In genomic region chr15:6432411-6432810, GRCm38 (mm10) we compare ENCODE assay signal across 10 mouse cellular contexts. TPM values are rescaled to one million over a fixed set of nuclear protein-coding genes. Genes with fewer than 3 reads are reported as not detected.
DNase-seq lines count a peak whose midpoint lies in the region; ATAC-seq and TF ChIP-seq lines count a peak whose summit lies in the region.
"Had no signal": no experiment of that assay in that cellular context is flagged by ENCODE, and none has a peak within 500 bp of the region (broad histone marks: within the 10 kb centered on the region; RNA-seq: fewer than 3 reads in every experiment).

No protein-coding gene starts in this region.

- H3K4me3 ChIP-seq in gastrocnemius, adult 2 months = no peak overlapping the region
- no peak overlapping the region for H3K4me3 ChIP-seq in midbrain, embryonic 14.5 days (replicated peaks; ENCODE audit: low read depth, low read length)
- no peak overlapping the region for H3K4me3 ChIP-seq in midbrain, embryonic 10.5 days
- H3K4me3 ChIP-seq in midbrain, postnatal 0 days (ENCODE audit: low read depth, low read length) = no peak overlapping the region
- H3K4me3 ChIP-seq in layer of hippocampus, adult 2 months = no peak overlapping the region

- ATAC-seq in midbrain, embryonic 14.5 days (ENCODE audit: low FRiP score, low TSS enrichment) = peak; percentile 28; the same call in 1 of the 2 replicates
- ATAC-seq in midbrain, postnatal 0 days (ENCODE audit: low FRiP score) = peak; percentile 79
- ATAC-seq in activated CD4-positive, CD25-positive, alpha-beta regulatory T cell, adult 4 months = no peak

- no peaks in the 10 kb centered on the region for H3K36me3 ChIP-seq in midbrain, embryonic 14.5 days (ENCODE audit: control insufficient read depth, insufficient read depth, low read length)
- H3K36me3 ChIP-seq in midbrain, embryonic 10.5 days = peaks cover 16% of the 10 kb centered on the region
- no peaks in the 10 kb centered on the region for H3K36me3 ChIP-seq in midbrain, postnatal 0 days (ENCODE audit: insufficient read depth, low read length)

- peak; percentile 39 for DNase-seq in gastrocnemius, postnatal 14 days
- no peak for DNase-seq in gastrocnemius, adult 2 months
- DNase-seq in midbrain, embryonic 14.5 days = peak; percentile 29
- DNase-seq in midbrain, embryonic 10.5 days (ENCODE audit: low spot score) = no peak
- DNase-seq in heart, postnatal 4 days = peak; percentile 73
- DNase-seq in midbrain, postnatal 0 days (ENCODE audit: low spot score) = peak; percentile 80
- no peak for DNase-seq in layer of hippocampus, adult 2 months (ENCODE audit: low spot score in 2 of 2)
- DNase-seq: retina, postnatal 1 day had no signal

- H3K27me3 ChIP-seq in midbrain, embryonic 14.5 days (ENCODE audit: control insufficient read depth, insufficient read depth, low read length) = no peaks in the 10 kb centered on the region
- H3K27me3 ChIP-seq in midbrain, embryonic 10.5 days (ENCODE audit: low read depth, poor library complexity, severe bottlenecking) = no peaks in the 10 kb centered on the region
- no peaks in the 10 kb centered on the region for H3K27me3 ChIP-seq in midbrain, postnatal 0 days (ENCODE audit: insufficient read depth, low read length)
- H3K27me3 ChIP-seq: CH12.LX had no signal

- intact Hi-C loops in gastrocnemius, postnatal 14 days (cut with DNase I; ENCODE audit: low total_unique reads) = loop anchor here (5.0 kb wide), 1 partner anchor 195 kb away; no protein-coding TSS in a partner anchor
- intact Hi-C loops in gastrocnemius, adult 2 months (cut with DNase I) = no loop called here

- H3K9me3 ChIP-seq in midbrain, embryonic 14.5 days (ENCODE audit: control insufficient read depth, low read length) = no peaks in the 10 kb centered on the region
- 0 out of 2 replicates have a peak, but pooled peaks cover 7% of the 10 kb centered on the region for H3K9me3 ChIP-seq in midbrain, embryonic 10.5 days (replicated peaks)
- H3K9me3 ChIP-seq in midbrain, postnatal 0 days (ENCODE audit: low read length) = no peaks in the 10 kb centered on the region

- 89% methylated on average over 7 of the region's 7 CpGs for WGBS in midbrain, embryonic 14.5 days
- 93% methylated on average over 7 of the region's 7 CpGs for WGBS in midbrain, embryonic 10.5 days
- 66% methylated on average over 7 of the region's 7 CpGs for WGBS in midbrain, postnatal 0 days

- no peak overlapping the region for H3K4me2 ChIP-seq in midbrain, embryonic 14.5 days (ENCODE audit: low read length)
- no peak overlapping the region for H3K4me2 ChIP-seq in midbrain, postnatal 0 days (ENCODE audit: low read depth, low read length, poor library complexity, severe bottlenecking)

- no peaks in the 10 kb centered on the region for H3K4me1 ChIP-seq in midbrain, embryonic 14.5 days (ENCODE audit: control insufficient read depth, insufficient read depth, low read length)
- no peaks in the 10 kb centered on the region for H3K4me1 ChIP-seq in midbrain, embryonic 10.5 days
- no peaks in the 10 kb centered on the region for H3K4me1 ChIP-seq in midbrain, postnatal 0 days (ENCODE audit: insufficient read depth, low read length)

- H3K9ac ChIP-seq in midbrain, embryonic 14.5 days (replicated peaks; ENCODE audit: low read length) = no peak overlapping the region
- H3K9ac ChIP-seq in midbrain, postnatal 0 days (replicated peaks; ENCODE audit: low read length, poor library complexity, severe bottlenecking) = no peak overlapping the region

- TF ChIP-seq CTCF in gastrocnemius, adult 2 months (IDR thresholded peaks at IDR 0.05) = no peak
- no peak for TF ChIP-seq CTCF in midbrain, postnatal 0 days (IDR thresholded peaks at IDR 0.05)
- no peak for TF ChIP-seq CTCF in layer of hippocampus, adult 2 months (conservative IDR thresholded peaks at IDR 0.05)

- H3K27ac ChIP-seq in gastrocnemius, adult 2 months = no peak overlapping the region
- no peak overlapping the region for H3K27ac ChIP-seq in midbrain, embryonic 14.5 days (replicated peaks; ENCODE audit: low read depth, low read length)
- no peak overlapping the region for H3K27ac ChIP-seq in midbrain, embryonic 10.5 days (replicated peaks)
- H3K27ac ChIP-seq in midbrain, postnatal 0 days (ENCODE audit: low read depth, low read length) = peak overlapping the region; percentile 32; the same call in 1 of the 2 replicates
- H3K27ac ChIP-seq in layer of hippocampus, adult 2 months = no peak overlapping the region

RNA-seq across cellular contexts. Expression of gene C9, which starts 12.7 kb away (rescaled TPM):
- not detected for total RNA-seq in gastrocnemius, postnatal 14 days (2021)
- not detected for total RNA-seq in gastrocnemius, adult 2 months (2021)
- polyA plus RNA-seq in midbrain, embryonic 14.5 days (2014; fragmentation: Nextera tagmentation; extraction: Ambion mirVana) = not detected in 2 replicates
- polyA plus RNA-seq in midbrain, embryonic 10.5 days (2016; fragmentation: Nextera tagmentation; extraction: Ambion mirVana) = not detected in 2 replicates
- total RNA-seq in heart, postnatal 4 days (2021) = not detected
- not detected in 2 replicates for total RNA-seq in midbrain, postnatal 0 days (2014; rRNA removed)
- polyA plus RNA-seq in midbrain, postnatal 0 days (2015; fragmentation: Nextera tagmentation; extraction: Ambion mirVana) = not detected in 2 replicates
- not detected for polyA plus RNA-seq in activated CD4-positive, CD25-positive, alpha-beta regulatory T cell, adult 4 months (2017; shearing (Covaris generic))
- total RNA-seq in layer of hippocampus, adult 2 months (2021) = not detected
- total RNA-seq: CH12.LX had no signal

Comparison
In these comparisons a context has a peak if more than half of its experiments do, and no peak if none do; other contexts are left out.
1. DNase-seq: peak in gastrocnemius, postnatal 14 days (single experiment), midbrain, embryonic 14.5 days (single experiment), heart, postnatal 4 days (single experiment) and midbrain, postnatal 0 days (single experiment); none in gastrocnemius, adult 2 months (single experiment), midbrain, embryonic 10.5 days (single experiment) and layer of hippocampus, adult 2 months (0 of 2).